Mouse (Mus musculus) layer of hippocampus, adult 18-20 months (tissue): ENCODE measurements around the gene Hap1. TPM values are rescaled to one million over a fixed set of nuclear protein-coding genes. Genes with fewer than 3 reads are reported as not detected.
A peak's percentile ranks its signal among the peaks of the same experiment; 100 is the strongest.
"Not testable (repeated sequence)": the region's sequence is repeated elsewhere in the genome, so short reads cannot be mapped to it uniquely, and the experiment has no call there.

Experiments used
- DNase-seq, 2 experiments: peaks; one replicate each; pipeline ENCODE4 v3.0.0; 2022; ENCODE audit warnings: low spot score in 2 of 2
- total RNA-seq, 2 experiments: library from RNA; stranded (reverse); gene quantifications; 2 replicates each; pipeline ENCODE4 v1.2.3; 2021

The Hap1 gene
- total RNA-seq, 2 experiments from 2014 or later = 186 to 208 TPM

GRCm38 (mm10) chr11:100391081-100391883 is 35.4 kb upstream of the Hap1 start:
- DNase-seq = peak in 1 of 2 experiments; percentile 37

GRCm38 (mm10) chr11:100389931-100390445 is 34.1 kb upstream of the Hap1 start:
- no peak for DNase-seq

GRCm38 (mm10) chr11:100388588-100388987 is 32.7 kb upstream of the Hap1 start:
- peak in 1 of 2 experiments; percentile 29 for DNase-seq

GRCm38 (mm10) chr11:100387589-100388375 is 31.9 kb upstream of the Hap1 start:
- peak in 1 of 2 experiments; percentile 22 for DNase-seq

GRCm38 (mm10) chr11:100387111-100387510 is 31.2 kb upstream of the Hap1 start:
- no peak for DNase-seq

DNA sequence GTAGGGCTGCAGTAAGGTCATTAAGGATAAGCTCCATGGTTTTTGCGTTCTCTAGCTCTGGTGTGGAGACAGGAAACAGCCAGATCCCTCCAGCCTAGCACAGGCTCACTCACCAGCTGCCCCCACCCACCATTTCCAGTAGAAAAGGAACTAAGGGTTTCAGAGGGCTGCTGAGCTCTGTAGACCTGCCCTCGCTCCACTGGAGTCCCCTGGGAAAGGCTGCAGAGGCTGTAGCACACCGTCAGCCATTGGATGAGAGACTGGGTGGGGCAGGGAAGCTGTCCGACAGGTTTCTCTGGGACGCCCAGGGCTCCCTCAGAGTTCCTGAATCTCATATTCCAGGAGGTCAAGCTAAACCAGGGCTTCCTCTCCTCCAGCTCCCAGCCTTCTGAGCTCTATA is 30.7 kb upstream of the Hap1 start:
- DNase-seq = no peak

DNA sequence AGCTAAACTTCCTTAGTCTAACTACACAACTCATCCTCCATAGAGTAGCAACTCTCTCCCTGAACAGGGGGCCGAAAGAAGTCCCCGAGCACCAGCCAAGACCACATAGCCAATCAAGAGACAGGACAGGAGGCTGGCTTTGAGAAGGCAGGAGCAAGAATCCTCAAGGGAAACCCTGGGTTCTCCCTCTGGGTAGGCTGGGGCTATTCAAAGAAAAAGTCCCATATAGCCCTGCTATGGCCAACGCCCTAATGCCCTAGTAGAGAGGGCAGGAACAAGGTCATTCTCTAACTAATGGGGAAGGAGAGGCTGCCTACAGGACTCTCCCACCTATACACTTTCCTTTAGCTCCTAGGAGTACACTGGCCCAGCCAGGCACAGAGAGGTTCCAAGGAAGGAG is 29.1 kb upstream of the Hap1 start:
- no peak for DNase-seq

DNA sequence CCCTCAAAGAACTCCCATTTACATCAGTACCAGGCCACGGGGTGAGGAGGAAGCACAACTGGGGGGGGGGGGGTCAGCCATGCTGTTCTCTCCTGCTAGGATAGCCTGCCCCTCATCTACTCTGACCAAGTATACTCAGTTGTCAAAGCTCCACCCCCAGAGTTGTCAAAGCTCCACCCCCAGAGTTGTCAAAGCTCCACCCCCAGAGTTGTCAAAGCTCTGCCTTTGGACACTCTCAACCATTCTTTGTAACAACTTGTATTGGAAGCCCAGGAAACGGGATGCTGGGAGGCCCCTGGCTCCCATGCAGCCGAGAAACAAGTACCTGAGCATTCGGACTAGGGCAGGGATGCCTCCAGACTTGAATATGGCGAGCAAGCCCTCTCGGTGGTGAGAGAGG is 26.8 kb upstream of the Hap1 start:
- DNase-seq = no peak

- DNase-seq = no peak
These were observed 23.4 kb upstream of the Hap1 start for GRCm38 (mm10) chr11:100379311-100379710.

- no peak for DNase-seq
These were observed 22.5 kb upstream of the Hap1 start for GRCm38 (mm10) chr11:100378446-100378845.

- DNase-seq = no peak
These were observed 22.1 kb upstream of the Hap1 start for GRCm38 (mm10) chr11:100377989-100378388.

- DNase-seq = no peak
These were observed 20.9 kb upstream of the Hap1 start for GRCm38 (mm10) chr11:100376746-100377389.

GRCm38 (mm10) chr11:100376005-100376404 is 20.1 kb upstream of the Hap1 start:
- DNase-seq = no peak

- DNase-seq = no peak
These were observed 19.2 kb upstream of the Hap1 start for GRCm38 (mm10) chr11:100375127-100375526.

DNA sequence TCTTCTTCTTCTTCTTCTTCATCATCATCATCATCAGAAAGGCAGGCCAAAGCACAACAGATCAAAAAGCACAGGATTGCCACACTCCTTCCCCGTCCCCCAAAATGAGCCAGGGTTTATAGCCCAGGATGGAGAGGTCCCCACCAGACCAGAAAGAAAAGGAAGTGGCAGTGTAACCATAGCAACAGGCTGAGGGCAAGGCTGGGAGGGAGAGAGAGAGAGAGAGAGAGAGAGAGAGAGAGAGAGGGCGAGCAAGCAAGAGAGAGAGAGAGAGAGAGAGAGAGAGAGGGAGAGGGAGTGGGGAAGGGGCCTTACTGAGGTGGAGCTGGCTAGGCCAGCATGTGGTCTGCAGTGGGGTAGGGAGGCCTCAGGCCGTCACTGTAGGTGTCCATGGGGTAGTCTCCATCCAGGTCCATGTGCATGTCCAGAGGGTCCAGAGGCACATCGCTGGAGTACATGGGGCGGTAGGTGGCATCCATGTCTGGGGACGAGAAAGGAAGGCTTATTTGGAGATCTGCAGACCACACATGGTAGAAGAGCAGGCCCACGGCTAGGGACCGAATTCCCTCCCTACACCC is 16.1 kb upstream of the Hap1 start:
- DNase-seq = no peak

DNA sequence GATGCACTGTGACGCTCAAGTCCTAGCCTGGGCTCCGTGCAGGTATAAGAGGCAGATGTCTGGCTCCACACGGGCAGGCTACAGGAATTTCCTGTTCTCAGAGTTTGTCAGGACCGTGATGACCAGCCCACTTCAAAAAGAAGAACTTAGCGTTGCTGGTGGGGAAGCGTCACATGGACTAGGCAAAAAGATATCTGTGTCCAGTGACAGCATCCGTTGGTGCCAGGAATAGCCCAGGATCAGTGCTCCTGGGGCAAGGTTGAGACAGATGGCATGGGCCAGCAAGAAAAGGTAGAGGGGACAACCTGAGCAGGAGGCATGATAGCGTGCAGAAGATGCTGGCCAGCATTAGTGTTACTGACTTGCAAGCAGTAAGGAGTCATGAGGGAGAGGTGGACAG is 13.9 kb upstream of the Hap1 start:
- no peak for DNase-seq

DNA sequence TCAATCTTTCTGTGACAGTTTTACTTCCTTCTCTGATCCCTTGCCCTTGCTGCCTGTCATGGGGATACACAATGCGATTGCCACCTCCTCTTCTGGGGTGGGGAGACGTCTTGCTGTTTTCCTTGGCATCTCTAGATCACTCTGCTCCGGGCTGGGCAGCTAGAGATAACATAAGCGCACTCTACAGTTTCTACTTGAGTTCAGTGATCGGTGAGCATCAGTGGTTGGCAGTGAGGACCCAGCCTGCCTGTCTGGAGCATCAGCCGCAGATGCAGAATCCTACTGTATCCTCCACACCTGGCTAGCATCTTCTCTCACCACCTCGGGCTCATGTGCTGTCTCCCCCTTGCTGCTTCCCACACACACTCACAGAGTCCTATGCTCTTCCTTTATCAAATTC is 13.2 kb upstream of the Hap1 start:
- DNase-seq = no peak

DNA sequence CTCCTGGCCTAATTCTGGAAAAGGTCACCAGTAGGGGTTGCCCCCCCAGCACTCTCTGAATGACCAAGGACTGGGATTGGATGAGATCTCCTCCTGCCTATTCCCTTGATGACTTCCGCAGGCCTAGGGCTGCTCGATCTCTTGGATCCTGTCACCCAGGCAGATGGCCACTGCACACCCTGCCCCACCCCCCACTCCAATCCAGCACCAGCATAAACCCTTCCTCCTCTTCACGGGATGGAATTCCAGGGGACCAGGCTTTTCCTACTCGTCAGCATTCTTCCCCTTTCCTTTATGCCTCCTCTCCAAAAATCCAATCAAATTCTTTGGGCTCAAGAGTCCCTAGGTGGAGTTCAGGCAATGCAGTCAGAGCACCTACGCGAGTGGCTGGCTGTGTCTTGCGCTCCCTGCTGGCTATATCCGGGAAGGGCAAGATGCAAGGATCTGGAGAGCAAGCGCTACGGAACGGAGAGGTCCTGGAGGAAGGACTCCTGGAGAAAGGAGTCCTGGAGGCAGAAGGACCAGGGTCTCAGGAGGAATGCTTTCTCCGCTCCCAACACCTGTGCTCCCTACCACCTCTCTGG is 7.1 kb upstream of the Hap1 start:
- peak in 1 of 2 experiments; percentile 72 for DNase-seq

DNA sequence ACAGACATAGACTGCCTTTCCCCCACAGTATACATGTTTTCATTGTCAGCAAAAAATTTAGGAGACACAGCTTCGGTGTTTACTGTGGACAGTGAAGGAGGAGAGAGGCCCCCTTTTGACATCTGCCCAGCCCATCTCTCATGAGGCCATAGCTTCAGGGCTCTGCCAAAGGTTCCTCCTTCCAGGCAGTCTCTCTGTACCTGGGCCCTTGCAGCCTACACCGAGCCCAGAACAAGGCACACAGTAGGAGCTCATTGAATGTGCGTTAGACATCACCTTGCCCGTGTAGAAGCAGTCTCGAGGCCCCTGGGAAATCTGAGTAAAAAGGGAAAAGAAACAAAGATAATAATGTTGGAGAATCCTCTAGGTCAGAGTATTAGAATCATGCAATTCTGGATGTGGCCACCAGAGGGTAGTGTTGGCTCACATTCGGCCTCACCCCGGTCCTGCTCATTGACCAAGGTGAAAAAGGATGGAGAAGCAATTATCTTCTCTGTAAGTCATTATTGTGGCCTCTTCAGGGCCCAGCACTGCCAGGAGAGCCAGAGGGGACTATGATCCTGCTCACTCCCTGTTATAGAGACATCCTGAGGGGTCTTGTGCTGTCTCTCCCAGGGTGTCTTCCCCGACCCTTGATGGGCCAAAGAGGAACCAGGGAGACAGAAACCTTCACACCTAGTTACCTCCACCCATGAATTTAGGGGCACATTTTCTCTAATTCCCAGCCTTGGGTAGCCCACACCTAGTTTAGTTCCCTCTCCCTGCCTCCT is 6.5 kb upstream of the Hap1 start:
- DNase-seq = peak; percentile 58 to 85

- DNase-seq = not testable (repeated sequence)
These were observed 5.1 kb upstream of the Hap1 start for GRCm38 (mm10) chr11:100361059-100361458.
